Mouse (Mus musculus) testis, adult 2 months (tissue): ENCODE results near the gene Sort1.

Experiments used
- CTCF ChIP-seq: fragments of 200-500 bp; IDR thresholded peaks from 2 replicates; pipeline ENCODE4 v1.5.1; 2012; ENCODE audit warnings: low read depth, mild to moderate bottlenecking, inconsistent platforms, low read length, moderate library complexity; ENCODE audit not compliant: control insufficient read depth, insufficient read depth, insufficient replicate concordance
- POLR2A ChIP-seq: fragments of 200-500 bp; IDR thresholded peaks from 2 replicates; pipeline ENCODE4 v1.6.1; 2012; ENCODE audit warnings: low read depth, mild to moderate bottlenecking, inconsistent platforms, low read length, moderate library complexity; ENCODE audit not compliant: control insufficient read depth

GRCm38 (mm10) chr3:108256719-108257637 lies 26.9 kb upstream of the Sort1 start, which contains the start of gene Psma5:
- TF ChIP-seq CTCF (no peak), POLR2A (peak; percentile 88)
